Mouse (Mus musculus) NIH3T3 (cell line): ENCODE data around the gene Elf2.
"Not testable (repeated sequence)": the region's sequence is repeated elsewhere in the genome, so short reads cannot be mapped to it uniquely, and the experiment has no call there.

Experiments used
- DNase-seq: peaks from one replicate; pipeline ENCODE4 v3.0.0-alpha.2; 2012; ENCODE audit warnings: low read depth

Elf2 gene

GRCm38 (mm10) chr3:51359558-51360307, 19.3 kb upstream of the Elf2 start:
- DNase-seq: no peak

- peak; percentile 92 for DNase-seq
These were observed 18.4 kb upstream of the Elf2 start for GRCm38 (mm10) chr3:51358660-51359557.

GRCm38 (mm10) chr3:51358181-51358580, 17.7 kb upstream of the Elf2 start:
- DNase-seq: peak; percentile 91

GRCm38 (mm10) chr3:51357624-51358023, 17.2 kb upstream of the Elf2 start:
- peak; percentile 46 for DNase-seq

GRCm38 (mm10) chr3:51357078-51357477, 16.6 kb upstream of the Elf2 start:
- DNase-seq: no peak

- DNase-seq: not testable (repeated sequence)
These were observed 14.5 kb upstream of the Elf2 start for GRCm38 (mm10) chr3:51354956-51355355.

GRCm38 (mm10) chr3:51354034-51354427, 13.6 kb upstream of the Elf2 start:
- no peak for DNase-seq

GRCm38 (mm10) chr3:51353325-51354033, 13.0 kb upstream of the Elf2 start:
- peak; percentile 72 for DNase-seq

GRCm38 (mm10) chr3:51350806-51351205, 10.3 kb upstream of the Elf2 start:
- no peak for DNase-seq

GRCm38 (mm10) chr3:51348646-51349238, 8.3 kb upstream of the Elf2 start:
- DNase-seq: no peak

- not testable (repeated sequence) for DNase-seq
These were observed 4.6 kb upstream of the Elf2 start for GRCm38 (mm10) chr3:51345017-51345416.

- not testable (repeated sequence) for DNase-seq
These were observed 3.7 kb upstream of the Elf2 start for GRCm38 (mm10) chr3:51344182-51344581.

GRCm38 (mm10) chr3:51343260-51343659, 2.8 kb upstream of the Elf2 start:
- DNase-seq: peak; percentile 45

- DNase-seq: no peak
These were observed 1.7 kb upstream of the Elf2 start for GRCm38 (mm10) chr3:51342152-51342551.

GRCm38 (mm10) chr3:51341268-51342081, 1.0 kb upstream of the Elf2 start:
- DNase-seq: peak; percentile 92

GRCm38 (mm10) chr3:51339734-51340551, 520 bp downstream of the Elf2 start:
- DNase-seq: peak; percentile 49

- DNase-seq: no peak
These were observed 1.1 kb downstream of the Elf2 start for GRCm38 (mm10) chr3:51339378-51339733.

- DNase-seq: no peak
These were observed 5.1 kb downstream of the Elf2 start for GRCm38 (mm10) chr3:51335378-51335777.

- no peak for DNase-seq
These were observed 6.5 kb downstream of the Elf2 start for GRCm38 (mm10) chr3:51333950-51334349.

- DNase-seq: peak; percentile 84
These were observed 7.1 kb downstream of the Elf2 start for GRCm38 (mm10) chr3:51333234-51333889.
